Mouse (Mus musculus) ES-E14 (cell line): ENCODE data around the gene Patz1. TPM values are rescaled to one million over a fixed set of nuclear protein-coding genes. Genes with fewer than 3 reads are reported as not detected.

Source experiments
- DNase-seq: peaks from one replicate; pipeline ENCODE4 v3.0.0-alpha.2; 2013; ENCODE audit warnings: low read depth, low spot score
- H3K27ac ChIP-seq: 2 replicates; pipeline ENCODE4 v1.5.1; 2012; ENCODE audit warnings: low read depth, mild to moderate bottlenecking, low read length, moderate library complexity, mixed read lengths; ENCODE audit not compliant: poor library complexity, insufficient read depth, severe bottlenecking
- H3K36me3 ChIP-seq: 2 replicates; pipeline ENCODE4 v1.6.1; 2012; ENCODE audit warnings: mild to moderate bottlenecking, low read length, moderate library complexity, mixed read lengths; ENCODE audit not compliant: control insufficient read depth, poor library complexity, insufficient read depth, severe bottlenecking
- H3K4me1 ChIP-seq, 2 experiments: fragments of 150-350 bp in 1 of 2; sonication (generic) in 1 of 2; 2 replicates each; pipeline ENCODE4 v1.6.1; 2012; ENCODE audit warnings: low read length in 2 of 2, mild to moderate bottlenecking in 1 of 2, mixed read lengths in 1 of 2; ENCODE audit not compliant: control insufficient read depth in 2 of 2, insufficient read depth in 2 of 2, poor library complexity in 1 of 2
- H3K4me3 ChIP-seq, 2 experiments: fragments of 150-350 bp in 1 of 2; sonication (generic) in 1 of 2; 2 replicates each; pipeline ENCODE4 v1.5.1; 2012; ENCODE audit warnings: low read length in 2 of 2, low read depth in 1 of 2, mild to moderate bottlenecking in 1 of 2, mixed read lengths in 1 of 2; ENCODE audit not compliant: insufficient read depth in 1 of 2, poor library complexity in 1 of 2, severe bottlenecking in 1 of 2
- H3K9ac ChIP-seq: 2 replicates; pipeline ENCODE4 v1.6.1; 2012; ENCODE audit warnings: low read depth, mild to moderate bottlenecking, low read length, mixed read lengths; ENCODE audit not compliant: poor library complexity, insufficient read depth, severe bottlenecking
- H3K9me3 ChIP-seq: fragments of 150-350 bp; sonication (generic); 2 replicates; pipeline ENCODE4 v1.6.1; 2012; ENCODE audit warnings: low read depth, mild to moderate bottlenecking, low read length; ENCODE audit not compliant: control insufficient read depth, insufficient read depth
- CHD2 ChIP-seq: IDR thresholded peaks from 2 replicates; pipeline ENCODE4 v1.6.1; 2014; ENCODE audit warnings: mild to moderate bottlenecking, low read depth, low read length, inconsistent platforms
- HCFC1 ChIP-seq: IDR thresholded peaks from 2 replicates; pipeline ENCODE4 v1.6.1; 2012; ENCODE audit warnings: low read length, inconsistent platforms, borderline replicate concordance; ENCODE audit not compliant: insufficient read depth
- MAFK ChIP-seq: IDR thresholded peaks from 2 replicates; pipeline ENCODE4 v1.6.1; 2014; ENCODE audit warnings: mild to moderate bottlenecking, low read depth, low read length, inconsistent platforms; ENCODE audit not compliant: insufficient read depth
- ZC3H11A ChIP-seq: IDR thresholded peaks from 2 replicates; pipeline ENCODE4 v1.6.1; 2012; ENCODE audit warnings: low read depth, mild to moderate bottlenecking, inconsistent platforms, low read length, borderline replicate concordance
- ZNF384 ChIP-seq: IDR thresholded peaks from 2 replicates; pipeline ENCODE4 v1.6.1; 2012; ENCODE audit warnings: low read depth, low read length, inconsistent platforms
- in situ Hi-C, 2 experiments: fragments of 600-800 bp; cut with MboI; formaldehyde crosslinking; loops; one replicate each; pipeline ENCODE4 v1.15.1; 2025; ENCODE audit warnings: low sequenced_read_pairs in 2 of 2, inconsistent platforms in 1 of 2; ENCODE audit not compliant: unreplicated experiment in 2 of 2
- total RNA-seq: library from RNA; depleted of rRNA; stranded (reverse); fragments of 300-350 nt; gene quantifications from 2 replicates; pipeline ENCODE4 v1.2.3, GENCODE M21; 2012

Gene Patz1
- total RNA-seq, 1 experiment: 61.8 TPM

DNA sequence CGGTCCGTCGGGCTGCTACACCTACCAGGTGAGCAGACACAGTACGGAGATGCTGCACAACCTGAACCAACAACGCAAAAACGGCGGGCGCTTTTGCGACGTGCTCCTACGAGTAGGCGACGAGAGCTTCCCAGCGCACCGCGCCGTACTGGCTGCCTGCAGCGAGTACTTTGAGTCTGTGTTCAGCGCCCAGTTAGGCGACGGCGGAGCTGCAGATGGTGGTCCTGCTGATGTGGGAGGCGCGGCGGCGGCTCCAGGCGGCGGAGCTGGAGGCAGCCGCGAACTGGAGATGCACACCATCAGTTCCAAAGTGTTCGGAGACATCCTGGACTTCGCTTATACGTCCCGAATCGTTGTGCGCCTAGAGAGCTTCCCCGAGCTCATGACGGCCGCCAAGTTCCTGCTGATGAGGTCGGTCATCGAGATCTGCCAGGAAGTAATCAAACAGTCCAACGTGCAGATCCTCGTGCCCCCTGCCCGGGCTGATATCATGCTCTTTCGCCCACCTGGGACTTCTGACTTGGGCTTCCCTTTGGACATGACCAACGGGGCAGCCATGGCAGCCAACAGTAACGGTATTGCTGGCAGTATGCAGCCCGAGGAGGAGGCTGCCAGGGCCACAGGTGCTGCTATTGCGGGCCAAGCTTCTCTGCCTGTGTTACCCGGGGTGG, 2.1 kb downstream of the Patz1 start:
- peak overlapping the region; percentile 83 to 96 for H3K4me3 ChIP-seq
- peak overlapping the region; percentile 89 for H3K27ac ChIP-seq
- peaks cover 32% of the 10 kb centered on the region for H3K36me3 ChIP-seq
- no peaks in the 10 kb centered on the region for H3K9me3 ChIP-seq
- peak overlapping the region; percentile 83 for H3K9ac ChIP-seq
- no peak for TF ChIP-seq CHD2
- no peak for TF ChIP-seq ZNF384
- TF ChIP-seq HCFC1: no peak
- TF ChIP-seq ZC3H11A: no peak
- no peak for TF ChIP-seq MAFK
- in situ Hi-C loops: no loop called here
- no peak for DNase-seq
- H3K4me1 ChIP-seq: peaks cover 3 to 5% of the 10 kb centered on the region in 2 experiments

DNA sequence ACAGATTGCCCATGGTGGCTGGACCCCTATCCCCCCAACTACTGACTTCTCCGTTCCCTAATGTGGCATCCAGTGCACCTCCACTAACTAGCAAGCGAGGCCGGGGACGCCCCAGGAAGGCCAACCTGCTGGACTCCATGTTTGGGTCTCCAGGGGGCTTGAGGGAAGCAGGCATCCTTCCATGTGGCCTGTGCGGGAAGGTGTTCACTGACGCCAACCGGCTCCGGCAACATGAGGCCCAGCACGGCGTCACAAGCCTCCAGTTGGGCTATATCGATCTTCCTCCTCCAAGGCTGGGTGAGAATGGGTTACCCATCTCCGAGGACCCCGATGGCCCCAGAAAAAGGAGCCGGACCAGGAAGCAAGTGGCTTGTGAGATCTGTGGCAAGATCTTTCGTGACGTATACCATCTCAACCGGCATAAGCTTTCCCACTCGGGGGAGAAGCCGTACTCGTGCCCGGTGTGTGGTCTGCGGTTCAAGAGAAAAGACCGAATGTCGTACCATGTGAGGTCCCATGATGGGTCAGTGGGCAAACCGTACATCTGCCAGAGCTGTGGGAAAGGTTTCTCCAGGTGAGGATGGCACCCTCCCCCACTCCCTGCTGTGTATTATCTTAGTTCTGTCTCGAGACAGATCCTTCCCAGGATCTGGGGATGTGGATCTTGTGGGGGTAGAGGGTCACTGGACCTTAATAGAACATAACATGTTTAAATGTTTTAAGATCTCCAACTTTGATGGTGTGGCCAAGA, 2.8 kb downstream of the Patz1 start:
- Histone ChIP-seq H3K9me3 (no peaks in the 10 kb centered on the region), H3K27ac (peak overlapping the region; percentile 89), H3K36me3 (peaks cover 37% of the 10 kb centered on the region), H3K4me3 (peak overlapping the region; percentile 83 to 96), H3K4me1 (peaks cover 3 to 5% of the 10 kb centered on the region in 2 experiments), H3K9ac (peak overlapping the region; percentile 83)
- DNase-seq: no peak
- no peak for TF ChIP-seq ZNF384
- peak; percentile 8; the same call in 1 of the 2 replicates for TF ChIP-seq HCFC1
- in situ Hi-C loops: no loop called here

DNA sequence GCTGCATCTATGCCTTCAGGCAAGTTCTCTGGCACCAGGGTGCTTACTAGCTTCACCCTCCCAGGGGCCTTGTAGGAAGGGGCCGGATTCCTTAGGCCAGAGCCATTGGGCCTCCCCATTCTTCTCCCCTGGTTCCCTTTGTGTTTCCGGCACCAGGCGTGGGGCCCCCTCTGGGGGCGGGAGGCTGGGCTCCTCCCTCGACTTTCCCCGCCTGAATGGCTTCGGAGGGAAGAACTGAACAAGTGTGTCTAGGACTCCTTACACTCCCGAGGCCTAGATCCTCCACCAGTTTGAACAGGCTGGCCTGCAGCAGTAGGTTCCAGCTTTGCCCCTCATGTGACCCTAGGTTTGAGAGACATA, 3.4 kb downstream of the Patz1 start:
- Histone ChIP-seq H3K27ac (peak overlapping the region; percentile 89), H3K36me3 (peaks cover 39% of the 10 kb centered on the region), H3K4me1 (peaks cover 3 to 5% of the 10 kb centered on the region in 2 experiments), H3K9me3 (no peaks in the 10 kb centered on the region), H3K4me3 (peak overlapping the region; percentile 83 to 96), H3K9ac (peak overlapping the region; percentile 83)
- DNase-seq: peak; percentile 69
- TF ChIP-seq ZC3H11A (no peak), HCFC1 (no peak), MAFK (no peak)
- in situ Hi-C loops: no loop called here

DNA sequence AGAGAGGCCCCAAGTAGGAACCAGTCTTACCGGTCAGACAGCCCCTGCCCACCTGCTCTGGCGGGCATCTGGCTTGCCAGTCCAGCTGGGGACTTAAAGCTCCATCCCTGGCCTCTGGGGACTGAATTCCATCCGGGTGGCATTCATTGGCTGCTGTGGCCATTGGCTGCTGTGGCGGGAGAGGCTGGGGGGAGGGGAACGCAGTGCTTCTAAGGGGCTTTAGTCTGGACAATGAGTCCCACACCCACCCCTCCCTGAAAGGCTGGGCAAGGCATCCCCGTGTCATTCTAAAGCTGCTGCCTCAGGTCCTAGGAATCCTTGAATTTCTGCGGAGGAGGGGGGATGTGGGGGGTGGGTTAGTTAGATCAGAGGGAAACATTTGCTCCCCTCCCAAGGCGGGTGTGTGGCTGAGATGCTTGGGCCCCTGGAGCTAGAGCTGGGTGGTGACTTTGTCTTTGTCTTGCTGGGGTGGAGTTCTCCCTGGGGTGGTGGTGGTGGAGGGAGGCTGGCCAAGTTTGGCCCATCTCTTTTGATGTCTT, 4.1 kb downstream of the Patz1 start:
- H3K9me3 ChIP-seq: no peaks in the 10 kb centered on the region
- peak overlapping the region; percentile 83 to 96 for H3K4me3 ChIP-seq
- H3K4me1 ChIP-seq: peaks cover 2% of the 10 kb centered on the region in 2 experiments
- TF ChIP-seq CHD2 (no peak), ZC3H11A (no peak), ZNF384 (no peak), MAFK (no peak), HCFC1 (no peak)
- in situ Hi-C loops: no loop called here
- peak overlapping the region; percentile 83 for H3K9ac ChIP-seq
- peaks cover 46% of the 10 kb centered on the region for H3K36me3 ChIP-seq
- H3K27ac ChIP-seq: peak overlapping the region; percentile 89
- DNase-seq: peak; percentile 97
